Mouse (Mus musculus) left cerebral cortex, postnatal 4 days (tissue): ENCODE data around the gene Akirin2. TPM values are rescaled to one million over a fixed set of nuclear protein-coding genes. Genes with fewer than 3 reads are reported as not detected.
A peak's percentile ranks its signal among the peaks of the same experiment; 100 is the strongest.
"Not testable (repeated sequence)": the region's sequence is repeated elsewhere in the genome, so short reads cannot be mapped to it uniquely, and the experiment has no call there.

Experiments used
- DNase-seq: peaks from one replicate; pipeline ENCODE4 v3.0.0-alpha.2; 2022
- intact Hi-C: fragments of 180-260 bp; cut with DNase I; formaldehyde crosslinking; loops from one replicate; pipeline ENCODE4 v1.15.1; 2025
- total RNA-seq, 2 experiments: library from RNA; stranded (reverse); gene quantifications; 2 replicates each; pipeline ENCODE4 v1.2.3; 2021

Akirin2 gene
- total RNA-seq = 100 to 1,000 TPM; 124 to 135 TPM

GRCm38 (mm10) chr4:34550748-34551097 is at the start of gene Akirin2:
Gene Akirin2, plus strand, starts transcription at chr4:34550937.
- intact Hi-C loops = loop anchor here (10.0 kb wide), 2 partner anchors 626 to 1156 kb away; partner anchors contain the start of gene Cnr1
- no peak for DNase-seq

GRCm38 (mm10) chr4:34510305-34510704 is 40.4 kb upstream of the Akirin2 start:
- intact Hi-C loops = no loop called here
- DNase-seq = no peak

- intact Hi-C loops = no loop called here
- DNase-seq = peak; percentile 51
Measured at GRCm38 (mm10) chr4:34522846-34523245, 27.9 kb upstream of the Akirin2 start.

- DNase-seq = no peak
- intact Hi-C loops = no loop called here
Measured at GRCm38 (mm10) chr4:34523586-34523985, 27.2 kb upstream of the Akirin2 start.

GRCm38 (mm10) chr4:34526771-34527170 is 24.0 kb upstream of the Akirin2 start:
- intact Hi-C loops = no loop called here
- no peak for DNase-seq

GRCm38 (mm10) chr4:34528430-34529100 is 22.2 kb upstream of the Akirin2 start:
- intact Hi-C loops = no loop called here

GRCm38 (mm10) chr4:34529379-34529778 is 21.4 kb upstream of the Akirin2 start:
- no peak for DNase-seq
- intact Hi-C loops = no loop called here

More at GRCm38 (mm10) chr4:34528430-34529100, 22.2 kb upstream of the Akirin2 start:
- DNase-seq = no peak

GRCm38 (mm10) chr4:34529941-34530340 is 20.8 kb upstream of the Akirin2 start:
- intact Hi-C loops = no loop called here
- DNase-seq = peak; percentile 74

- peak; percentile 96 for DNase-seq
- intact Hi-C loops = loop anchor here (10.0 kb wide), 2 partner anchors 625 to 1155 kb away; partner anchors contain the start of gene Cnr1
Measured at GRCm38 (mm10) chr4:34549981-34550747, 573 bp upstream of the Akirin2 start.

- intact Hi-C loops = loop anchor here (10.0 kb wide), 2 partner anchors 626 to 1156 kb away; partner anchors contain the start of gene Cnr1
- DNase-seq = peak; percentile 49
Measured at GRCm38 (mm10) chr4:34551098-34551809, 517 bp downstream of the Akirin2 start.

- intact Hi-C loops = loop anchor here (10.0 kb wide), 2 partner anchors 627 to 1157 kb away; partner anchors contain the start of gene Cnr1
Measured at GRCm38 (mm10) chr4:34551966-34552365, 1.2 kb downstream of the Akirin2 start.

GRCm38 (mm10) chr4:34554596-34554995 is 3.9 kb downstream of the Akirin2 start:
- no peak for DNase-seq
- intact Hi-C loops = loop anchor here (10.0 kb wide), 2 partner anchors 630 to 1160 kb away; partner anchors contain the start of gene Cnr1

More at GRCm38 (mm10) chr4:34551966-34552365, 1.2 kb downstream of the Akirin2 start:
- no peak for DNase-seq

GRCm38 (mm10) chr4:34555604-34556003 is 4.9 kb downstream of the Akirin2 start:
- intact Hi-C loops = loop anchor here (10.0 kb wide), 2 partner anchors 631 to 1161 kb away; partner anchors contain the start of gene Cnr1

GRCm38 (mm10) chr4:34556183-34556582 is 5.4 kb downstream of the Akirin2 start:
- intact Hi-C loops = loop anchor here (10.0 kb wide), 2 partner anchors 631 to 1161 kb away; partner anchors contain the start of gene Cnr1
- DNase-seq = no peak

More at GRCm38 (mm10) chr4:34555604-34556003, 4.9 kb downstream of the Akirin2 start:
- no peak for DNase-seq

- DNase-seq = peak; percentile 25
- intact Hi-C loops = no loop called here
Measured at GRCm38 (mm10) chr4:34560971-34561370, 10.2 kb downstream of the Akirin2 start.

- DNase-seq = no peak
Measured at GRCm38 (mm10) chr4:34566226-34566625, 15.5 kb downstream of the Akirin2 start.

GRCm38 (mm10) chr4:34572876-34573275 is 22.1 kb downstream of the Akirin2 start:
- intact Hi-C loops = loop anchor here (5.0 kb wide), 1 partner anchor 39 kb away; the partner anchor contains the start of genes Orc3 and Rars2
- no peak for DNase-seq

More at GRCm38 (mm10) chr4:34566226-34566625, 15.5 kb downstream of the Akirin2 start:
- intact Hi-C loops = no loop called here

GRCm38 (mm10) chr4:34577028-34577427 is 26.3 kb downstream of the Akirin2 start:
- DNase-seq = no peak
- intact Hi-C loops = no loop called here

- DNase-seq = no peak
- intact Hi-C loops = no loop called here
Measured at GRCm38 (mm10) chr4:34579215-34579614, 28.5 kb downstream of the Akirin2 start.

- intact Hi-C loops, DNase-seq: not testable (repeated sequence)
Measured at GRCm38 (mm10) chr4:34581489-34581888, 30.8 kb downstream of the Akirin2 start.
